Mouse (Mus musculus) hindbrain, embryonic 13.5 days (tissue): ENCODE measurements around the gene Wnt9a. TPM values are rescaled to one million over a fixed set of nuclear protein-coding genes. Genes with fewer than 3 reads are reported as not detected.
A peak's percentile ranks its signal among the peaks of the same experiment; 100 is the strongest.

Experiments
- ATAC-seq: fragments of 200-750 bp; cut with Nextera tagmentation; 2 replicates; pipeline ENCODE4 v1.8.0; 2017; ENCODE audit warnings: moderate TSS enrichment; ENCODE audit not compliant: low FRiP score
- H3K27ac ChIP-seq: fragments of 300-500 bp; sonication (generic); 2 replicates; pipeline ENCODE4 v1.5.1; 2015; ENCODE audit warnings: inconsistent platforms, mild to moderate bottlenecking, moderate library complexity
- H3K27me3 ChIP-seq: fragments of 300-500 bp; sonication (generic); 2 replicates; pipeline ENCODE4 v1.6.1; 2015; ENCODE audit warnings: mild to moderate bottlenecking, inconsistent platforms
- H3K36me3 ChIP-seq: fragments of 300-500 bp; sonication (generic); 2 replicates; pipeline ENCODE4 v1.6.1; 2015; ENCODE audit warnings: mild to moderate bottlenecking, inconsistent platforms
- H3K4me1 ChIP-seq: fragments of 300-500 bp; sonication (generic); replicated peaks from 2 replicates; pipeline ENCODE4 v1.6.1; 2015; ENCODE audit warnings: inconsistent platforms
- H3K4me2 ChIP-seq: fragments of 300-500 bp; sonication (generic); 2 replicates; pipeline ENCODE4 v1.6.1; 2015; ENCODE audit warnings: inconsistent platforms, mild to moderate bottlenecking, moderate library complexity
- H3K4me3 ChIP-seq: fragments of 300-500 bp; sonication (generic); 2 replicates; pipeline ENCODE4 v1.5.1; 2015; ENCODE audit warnings: mild to moderate bottlenecking, inconsistent platforms
- H3K9ac ChIP-seq: fragments of 300-500 bp; sonication (generic); 2 replicates; pipeline ENCODE4 v1.6.1; 2015; ENCODE audit warnings: mild to moderate bottlenecking, inconsistent platforms
- H3K9me3 ChIP-seq: fragments of 300-500 bp; sonication (generic); 2 replicates; pipeline ENCODE4 v1.6.1; 2016; ENCODE audit warnings: inconsistent platforms
- whole genome bisulfite sequencing: fragments of 180-500 bp; shearing (Covaris S2); methylation state at CpG from one replicate; pipeline ENCODE4 v1.1.7; 2015; 5-methylcytosine and 5-hydroxymethylcytosine counted together
- polyA plus RNA-seq: library from polyadenylated mRNA; unstranded; fragments of >200 nt; fragmentation: Nextera tagmentation; extraction: Ambion mirVana; gene quantifications from 2 replicates; pipeline ENCODE4 v1.2.1, GENCODE M21; 2015

The Wnt9a gene
- polyA plus RNA-seq, 1 experiment from 2014 or later, result 5.0 TPM

DNA sequence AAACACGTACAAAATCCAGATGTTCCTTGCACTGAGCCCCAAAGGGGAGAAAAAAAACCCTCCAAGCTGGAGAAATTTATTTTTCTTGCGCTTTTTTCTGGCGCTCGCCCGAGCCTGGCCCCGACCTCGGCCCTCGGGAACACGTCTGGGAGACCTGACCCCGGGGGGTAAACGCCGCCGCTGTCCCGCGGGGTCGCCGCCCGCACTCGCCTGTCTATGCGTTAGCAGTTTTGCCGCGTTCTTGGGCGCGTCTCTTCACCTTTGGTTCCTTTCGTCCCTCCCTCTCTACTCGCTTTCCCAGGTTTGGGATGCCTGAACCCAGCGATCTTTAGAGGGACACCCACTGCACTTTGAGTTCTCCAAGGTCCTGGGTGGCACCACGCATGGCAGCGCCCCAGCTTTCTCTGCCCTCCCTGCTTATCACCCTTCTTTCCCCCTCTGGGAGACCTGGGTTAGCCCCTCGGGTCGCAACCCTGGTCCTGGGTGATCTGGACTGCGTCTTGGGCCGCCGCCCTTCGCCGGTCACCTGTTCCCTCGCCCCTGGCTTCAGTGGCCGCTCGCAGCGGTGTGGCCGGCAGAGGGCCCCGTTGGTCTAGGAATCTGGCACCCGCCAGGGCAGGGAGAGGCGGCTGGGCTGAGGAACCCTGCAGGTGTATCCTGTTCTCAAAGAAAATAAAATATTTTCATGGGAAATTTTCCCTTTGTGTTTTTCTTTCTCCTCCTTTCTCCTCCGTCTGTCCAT is 865 bp downstream of the Wnt9a start:
- no peak for ATAC-seq
- Histone ChIP-seq H3K36me3 (no peaks in the 10 kb centered on the region), H3K27ac (no peak overlapping the region), H3K4me3 (peak overlapping the region; percentile 57), H3K9ac (peak overlapping the region; percentile 76; the same call in 1 of the 2 replicates), H3K9me3 (no peaks in the 10 kb centered on the region), H3K4me2 (peak overlapping the region; percentile 86), H3K4me1 (peaks cover 60% of the 10 kb centered on the region), H3K27me3 (peaks cover 91% of the 10 kb centered on the region)
- 1% methylated on average over 45 of the region's 45 CpGs for WGBS

GRCm38 (mm10) chr11:59308164-59308542 is 1.4 kb downstream of the Wnt9a start:
- peak overlapping the region; percentile 49 for H3K9ac ChIP-seq
- peak overlapping the region; percentile 86 for H3K4me2 ChIP-seq
- no peaks in the 10 kb centered on the region for H3K9me3 ChIP-seq
- H3K4me3 ChIP-seq, result peak overlapping the region; percentile 57
- H3K27me3 ChIP-seq, result peaks cover 91% of the 10 kb centered on the region
- peak overlapping the region; percentile 58; the same call in 1 of the 2 replicates for H3K27ac ChIP-seq
- no peak for ATAC-seq
- H3K4me1 ChIP-seq, result peaks cover 66% of the 10 kb centered on the region
- no peaks in the 10 kb centered on the region for H3K36me3 ChIP-seq
- 28% methylated on average over 12 of the region's 12 CpGs for WGBS

DNA sequence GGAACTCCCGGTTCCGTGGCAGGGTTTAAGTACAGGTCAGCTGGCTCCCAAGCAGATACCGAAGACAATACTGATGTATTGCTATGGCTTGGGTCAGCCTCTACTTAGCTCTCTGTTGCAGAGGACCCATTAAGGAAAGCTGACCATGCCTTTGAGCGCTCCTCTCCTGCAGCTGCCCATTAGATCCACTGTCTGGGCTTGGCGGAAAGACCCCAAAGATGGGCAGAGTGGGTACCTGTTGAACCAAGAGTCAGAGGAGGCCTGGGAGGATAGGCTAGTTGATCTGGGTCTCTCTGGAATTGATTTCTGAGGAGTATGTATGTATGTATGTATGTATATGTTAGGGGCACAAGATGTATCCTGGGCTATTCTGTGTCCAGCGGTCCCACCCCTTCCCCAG is 1.9 kb downstream of the Wnt9a start:
- H3K27ac ChIP-seq, result peak overlapping the region; percentile 58; the same call in 1 of the 2 replicates
- peak overlapping the region; percentile 86 for H3K4me2 ChIP-seq
- H3K9ac ChIP-seq, result peak overlapping the region; percentile 49; the same call in 1 of the 2 replicates
- no peaks in the 10 kb centered on the region for H3K36me3 ChIP-seq
- peaks cover 71% of the 10 kb centered on the region for H3K4me1 ChIP-seq
- H3K27me3 ChIP-seq, result peaks cover 90% of the 10 kb centered on the region
- ATAC-seq, result no peak
- no peaks in the 10 kb centered on the region for H3K9me3 ChIP-seq
- 43% methylated on average over 6 of the region's 6 CpGs for WGBS
- H3K4me3 ChIP-seq, result peak overlapping the region; percentile 57

- peak overlapping the region; percentile 86 for H3K4me2 ChIP-seq
- H3K4me1 ChIP-seq, result peaks cover 77% of the 10 kb centered on the region
Measured at GRCm38 (mm10) chr11:59309106-59309805, 2.5 kb downstream of the Wnt9a start.

DNA sequence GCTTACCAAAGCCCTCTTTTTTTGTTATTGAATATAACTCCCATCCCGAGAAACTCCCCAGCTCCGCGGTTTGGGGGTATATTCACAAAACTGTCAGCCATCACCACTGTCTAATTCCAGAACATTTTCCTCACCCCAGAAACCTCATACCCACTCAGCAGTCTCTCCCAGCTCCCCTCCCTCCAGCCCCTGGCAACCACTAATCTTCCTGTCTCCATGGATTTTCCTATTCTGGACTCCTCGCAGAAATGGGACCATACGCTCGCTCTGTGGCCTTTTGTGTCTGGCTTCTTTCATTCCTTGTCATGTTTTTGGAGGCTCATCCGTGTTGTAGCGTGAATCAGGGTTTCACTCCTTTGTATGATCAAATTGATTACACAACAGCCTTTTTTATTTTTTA is 3.2 kb downstream of the Wnt9a start:
- ATAC-seq, result no peak
- Histone ChIP-seq H3K9me3 (no peaks in the 10 kb centered on the region), H3K4me2 (no peak overlapping the region), H3K4me1 (peaks cover 80% of the 10 kb centered on the region), H3K4me3 (no peak overlapping the region), H3K9ac (no peak overlapping the region), H3K36me3 (no peaks in the 10 kb centered on the region), H3K27ac (peak overlapping the region; percentile 58; the same call in 1 of the 2 replicates), H3K27me3 (peaks cover 83% of the 10 kb centered on the region)
- 33% methylated on average over 8 of the region's 8 CpGs for WGBS

More at GRCm38 (mm10) chr11:59309106-59309805, 2.5 kb downstream of the Wnt9a start:
- Histone ChIP-seq H3K9ac (peak overlapping the region; percentile 29; the same call in 1 of the 2 replicates), H3K9me3 (no peaks in the 10 kb centered on the region), H3K4me3 (peak overlapping the region; percentile 57; the same call in 1 of the 2 replicates), H3K27ac (peak overlapping the region; percentile 58), H3K27me3 (peaks cover 84% of the 10 kb centered on the region), H3K36me3 (no peaks in the 10 kb centered on the region)
- WGBS, result 7% methylated on average over 11 of the region's 12 CpGs
- ATAC-seq, result 0 out of 2 replicates have a peak, but pooled peaks have one; percentile 25

- no peak overlapping the region for H3K27ac ChIP-seq
- WGBS, result 54% methylated on average over 6 of the region's 6 CpGs
- H3K4me1 ChIP-seq, result peaks cover 60% of the 10 kb centered on the region
- no peak overlapping the region for H3K4me2 ChIP-seq
- H3K36me3 ChIP-seq, result no peaks in the 10 kb centered on the region
- peaks cover 62% of the 10 kb centered on the region for H3K27me3 ChIP-seq
- no peak for ATAC-seq
- H3K9me3 ChIP-seq, result no peaks in the 10 kb centered on the region
- H3K9ac ChIP-seq, result no peak overlapping the region
- no peak overlapping the region for H3K4me3 ChIP-seq
Measured at GRCm38 (mm10) chr11:59312060-59312459, 5.3 kb downstream of the Wnt9a start.

DNA sequence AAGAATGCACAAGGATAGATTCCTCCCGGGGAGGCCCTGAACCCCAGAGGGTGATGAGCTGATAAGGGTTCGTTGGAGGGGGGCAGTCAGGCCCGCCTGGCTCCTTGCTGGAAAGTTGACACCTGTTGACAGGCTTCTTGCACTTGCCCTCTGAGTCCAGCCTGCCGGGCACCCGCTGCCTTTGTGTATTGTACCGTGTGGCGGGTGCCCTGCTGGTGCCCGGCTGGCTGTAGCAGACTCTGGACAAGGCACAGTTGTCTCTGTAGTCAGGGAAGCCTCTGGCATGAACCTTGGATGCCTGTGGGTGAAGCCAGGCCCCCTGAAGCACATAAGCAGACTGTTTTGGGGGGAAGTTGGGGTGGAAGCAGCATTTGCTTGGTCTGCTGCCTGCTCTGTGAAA is 5.8 kb downstream of the Wnt9a start:
- no peak overlapping the region for H3K27ac ChIP-seq
- no peak overlapping the region for H3K4me2 ChIP-seq
- peaks cover 58% of the 10 kb centered on the region for H3K27me3 ChIP-seq
- WGBS, result 56% methylated on average over 8 of the region's 8 CpGs
- H3K9ac ChIP-seq, result no peak overlapping the region
- H3K9me3 ChIP-seq, result no peaks in the 10 kb centered on the region
- H3K4me1 ChIP-seq, result peaks cover 56% of the 10 kb centered on the region
- H3K36me3 ChIP-seq, result no peaks in the 10 kb centered on the region
- ATAC-seq, result no peak
- no peak overlapping the region for H3K4me3 ChIP-seq

DNA sequence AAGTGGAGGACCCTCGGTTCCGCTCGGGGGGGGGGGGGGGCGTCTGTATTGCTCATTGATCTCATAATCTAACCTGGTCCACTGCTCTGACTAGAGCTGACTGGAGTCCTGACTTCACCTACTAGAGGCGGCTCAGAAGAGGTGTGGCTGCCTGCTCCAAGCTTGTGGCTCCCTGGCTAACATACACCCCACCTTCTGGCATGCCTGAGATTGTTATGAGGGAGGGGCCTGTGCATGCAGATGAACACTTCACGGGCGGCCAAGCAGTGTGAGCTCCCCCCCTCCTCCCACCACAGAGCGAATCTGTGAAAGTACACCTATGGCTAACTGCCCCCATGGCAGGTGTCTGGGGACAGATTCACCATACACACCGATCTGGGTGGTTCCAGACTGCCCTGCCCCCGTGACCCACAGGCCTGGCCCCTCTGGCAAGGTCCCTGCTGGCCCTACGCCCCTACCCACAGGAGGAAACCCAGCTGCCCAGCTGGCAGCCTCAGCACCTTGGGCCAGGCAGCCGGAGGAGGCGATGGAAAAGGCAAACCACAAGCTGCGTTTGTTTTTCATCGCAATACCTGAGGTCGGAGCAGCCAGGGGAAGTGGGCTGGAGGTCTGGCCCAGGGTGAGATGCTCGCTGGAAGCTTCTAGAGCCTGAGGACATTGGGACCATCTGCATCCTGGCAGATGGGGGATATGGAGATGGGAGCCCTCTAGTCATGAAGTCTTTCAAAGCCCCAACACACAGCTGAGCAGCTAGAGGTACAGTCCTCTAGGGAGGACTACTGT is 6.5 kb downstream of the Wnt9a start:
- WGBS, result 64% methylated on average over 17 of the region's 17 CpGs
- Histone ChIP-seq H3K27me3 (peaks cover 51% of the 10 kb centered on the region), H3K9me3 (no peaks in the 10 kb centered on the region), H3K36me3 (no peaks in the 10 kb centered on the region), H3K4me2 (no peak overlapping the region), H3K4me3 (no peak overlapping the region), H3K27ac (no peak overlapping the region), H3K9ac (peak overlapping the region; percentile 24; the same call in 1 of the 2 replicates), H3K4me1 (peaks cover 49% of the 10 kb centered on the region)
- ATAC-seq, result no peak

DNA sequence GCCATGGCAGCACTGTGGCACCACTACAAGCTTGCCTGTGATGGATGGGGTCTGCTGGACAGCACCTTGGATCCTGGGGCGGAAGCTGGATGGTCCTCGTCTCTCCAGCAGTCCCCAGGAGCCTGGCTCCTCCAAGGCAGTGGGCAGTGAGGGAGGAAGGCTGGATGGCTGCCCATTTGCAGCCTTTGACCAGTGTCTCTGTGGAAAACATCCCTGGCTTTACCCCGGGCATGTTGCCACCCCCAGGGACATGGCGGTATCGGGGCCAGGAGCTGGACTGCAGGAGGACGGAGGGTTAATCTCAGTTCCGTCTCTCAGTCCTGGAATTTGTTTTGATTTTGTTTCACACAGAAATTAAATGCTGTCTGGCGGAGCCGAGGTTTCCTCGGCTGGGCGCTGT is 7.2 kb downstream of the Wnt9a start:
- no peak for ATAC-seq
- 68% methylated on average over 11 of the region's 11 CpGs for WGBS

GRCm38 (mm10) chr11:59316517-59316916 is 9.8 kb downstream of the Wnt9a start:
- Histone ChIP-seq H3K4me3 (no peak overlapping the region), H3K4me2 (no peak overlapping the region), H3K4me1 (peaks cover 30% of the 10 kb centered on the region), H3K27me3 (peaks cover 21% of the 10 kb centered on the region; the same call in 1 of the 2 replicates), H3K36me3 (no peaks in the 10 kb centered on the region), H3K27ac (no peak overlapping the region), H3K9me3 (no peaks in the 10 kb centered on the region), H3K9ac (no peak overlapping the region)
- ATAC-seq, result no peak
- 73% methylated on average over 6 of the region's 6 CpGs for WGBS

More for the DNA sequence above, 7.2 kb downstream of the Wnt9a start:
- peaks cover 42% of the 10 kb centered on the region for H3K4me1 ChIP-seq
- H3K4me2 ChIP-seq, result no peak overlapping the region
- no peaks in the 10 kb centered on the region for H3K9me3 ChIP-seq
- H3K36me3 ChIP-seq, result no peaks in the 10 kb centered on the region
- peaks cover 44% of the 10 kb centered on the region for H3K27me3 ChIP-seq
- H3K9ac ChIP-seq, result no peak overlapping the region
- H3K4me3 ChIP-seq, result no peak overlapping the region
- H3K27ac ChIP-seq, result no peak overlapping the region

- Histone ChIP-seq H3K9me3 (no peaks in the 10 kb centered on the region), H3K4me3 (no peak overlapping the region), H3K27me3 (no peaks in the 10 kb centered on the region), H3K27ac (no peak overlapping the region), H3K9ac (no peak overlapping the region), H3K4me1 (0 out of 2 replicates have a peak, but pooled peaks cover 4% of the 10 kb centered on the region), H3K4me2 (no peak overlapping the region), H3K36me3 (no peaks in the 10 kb centered on the region)
- ATAC-seq, result no peak
- WGBS, result 67% methylated on average over 3 of the region's 3 CpGs
Measured at GRCm38 (mm10) chr11:59322988-59323387, 16.3 kb downstream of the Wnt9a start.

DNA sequence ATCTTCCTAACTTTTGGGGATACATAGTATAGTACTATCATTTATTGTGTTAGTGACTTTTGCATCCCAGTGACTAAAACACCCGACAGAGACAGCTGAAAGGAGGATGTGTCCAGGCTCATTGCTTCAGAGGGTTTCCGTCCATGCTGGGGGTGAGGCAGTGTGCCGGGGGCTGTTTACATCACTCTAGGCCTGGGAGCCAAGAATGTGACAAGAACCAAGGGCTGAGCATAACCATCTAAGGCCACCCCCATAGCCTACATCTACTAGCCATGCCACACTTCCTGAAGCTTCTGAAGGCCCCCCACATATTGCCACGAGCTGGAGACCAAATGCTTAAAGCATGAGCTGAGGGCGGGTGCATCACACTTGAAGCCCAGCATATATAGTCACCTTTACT is 18.0 kb downstream of the Wnt9a start:
- Histone ChIP-seq H3K27ac (no peak overlapping the region), H3K4me2 (no peak overlapping the region), H3K4me3 (no peak overlapping the region), H3K27me3 (no peaks in the 10 kb centered on the region), H3K9me3 (no peaks in the 10 kb centered on the region), H3K4me1 (peaks cover 14% of the 10 kb centered on the region), H3K9ac (no peak overlapping the region), H3K36me3 (no peaks in the 10 kb centered on the region)
- ATAC-seq, result no peak
- WGBS, result 74% methylated on average over 5 of the region's 5 CpGs
